Mouse (Mus musculus) testis, adult 2 months (tissue): Measurements from ENCODE around the gene Plekhg4.

ENCODE experiments used
- CTCF ChIP-seq: fragments of 200-500 bp; IDR thresholded peaks from 2 replicates; pipeline ENCODE4 v1.5.1; 2012; ENCODE audit warnings: low read depth, mild to moderate bottlenecking, inconsistent platforms, low read length, moderate library complexity; ENCODE audit not compliant: control insufficient read depth, insufficient read depth, insufficient replicate concordance
- POLR2A ChIP-seq: fragments of 200-500 bp; IDR thresholded peaks from 2 replicates; pipeline ENCODE4 v1.6.1; 2012; ENCODE audit warnings: low read depth, mild to moderate bottlenecking, inconsistent platforms, low read length, moderate library complexity; ENCODE audit not compliant: control insufficient read depth

- no peak for TF ChIP-seq CTCF
- no peak for TF ChIP-seq POLR2A
These were observed 41.6 kb upstream of the Plekhg4 start for GRCm38 (mm10) chr8:105331469-105331868.
